Mouse (Mus musculus): ENCODE results near the gene Pgbd5.

DNA sequence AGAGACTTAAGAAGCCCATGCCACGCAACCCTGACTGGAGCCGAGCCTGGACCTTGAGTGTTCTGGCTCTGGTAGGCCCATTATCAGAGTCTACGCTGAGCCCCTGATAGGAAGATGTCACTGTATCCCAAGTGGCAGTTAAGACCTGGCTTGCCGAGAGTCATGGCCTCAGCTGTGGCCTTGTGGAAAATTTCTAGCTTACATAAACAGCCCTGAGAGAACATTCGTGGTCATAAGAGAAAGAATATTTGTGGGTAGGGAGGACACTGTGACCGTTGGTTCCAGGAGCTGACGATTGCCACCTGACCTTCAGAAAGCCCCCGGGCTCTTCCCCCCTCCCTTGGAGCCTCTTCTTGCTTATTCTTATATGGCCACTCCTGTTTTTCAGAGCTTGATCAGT, 40.9 kb upstream of the Pgbd5 start:
- TF ChIP-seq POLR2A (IDR thresholded peaks at IDR 0.05; ENCODE audit: control insufficient read depth, extremely low read depth, insufficient read depth, low read length, poor library complexity), result no peak
- TF ChIP-seq CTCF (IDR thresholded peaks at IDR 0.05; ENCODE audit: borderline replicate concordance, control insufficient read depth, extremely low read depth, insufficient read depth, low read length, poor library complexity), result no peak

Measured in thymus, adult 2 months (tissue).